Mouse (Mus musculus) adrenal gland, adult 2 months (tissue): Measurements from ENCODE around the gene Olfr1445. TPM values are rescaled to one million over a fixed set of nuclear protein-coding genes. Genes with fewer than 3 reads are reported as not detected.

Experiments used
- DNase-seq: peaks from one replicate; pipeline ENCODE4 v3.0.0; 2021
- long read RNA-seq: library from polyadenylated mRNA; stranded (forward); transcript quantifications from one replicate; pipeline ENCODE4 v2.0.0, GENCODE M21; 2021
- polyA plus RNA-seq: library from polyadenylated mRNA; depleted of rRNA; stranded (reverse); fragments of >200 nt; gene quantifications from 2 replicates; pipeline ENCODE4 v1.2.3, GENCODE M21; 2012; rRNA removed
- total RNA-seq, 2 experiments: library from RNA; stranded (reverse); gene quantifications; 2 replicates each; pipeline ENCODE4 v1.2.3; 2021

The Olfr1445 gene
- total RNA-seq (not detected), polyA plus RNA-seq (not detected in 2 replicates)
- long read RNA-seq, result 0 reads

DNA sequence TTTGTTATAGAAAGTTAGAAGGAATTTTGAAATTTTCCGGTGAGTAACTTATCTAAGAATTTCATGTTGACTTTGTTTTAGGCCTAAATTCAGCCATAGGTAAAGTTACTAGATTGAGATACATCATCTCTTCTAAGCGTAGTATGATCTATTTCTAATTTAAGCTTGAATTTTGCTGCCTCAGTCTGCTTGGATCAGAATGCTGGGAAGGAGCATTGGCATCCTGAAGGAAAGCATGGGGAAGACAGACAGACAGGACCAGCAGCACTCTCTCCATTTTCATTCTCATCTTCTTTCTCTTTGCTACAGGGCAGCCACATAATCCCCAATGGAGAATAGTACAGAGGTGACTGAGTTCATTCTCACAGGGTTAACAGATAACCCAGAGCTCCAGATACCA, at the start of gene Olfr1445:
Gene Olfr1445, plus strand, starts transcription at position 301 of the 400 bp plus-strand sequence.
- no peak for DNase-seq

DNA sequence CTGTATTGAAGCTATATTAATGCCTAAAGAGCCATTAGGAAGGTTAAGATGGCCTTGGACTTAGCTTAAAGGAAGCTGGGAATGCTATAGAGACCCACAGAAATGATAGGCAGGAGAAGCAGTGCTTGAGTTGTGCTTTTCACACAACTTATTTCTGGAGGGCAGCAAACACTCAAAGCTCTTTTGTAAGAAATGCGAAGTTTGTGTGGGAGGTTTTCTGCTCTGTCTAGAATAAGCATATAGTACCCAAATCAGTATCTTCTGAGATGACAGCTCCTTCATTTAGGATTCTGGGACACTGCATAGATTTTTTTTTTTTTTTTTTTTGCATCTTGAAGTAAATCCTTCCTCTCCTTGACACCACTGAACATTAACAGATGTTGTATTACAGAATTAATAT, 45.1 kb upstream of the Olfr1445 start:
- DNase-seq, result no peak

DNA sequence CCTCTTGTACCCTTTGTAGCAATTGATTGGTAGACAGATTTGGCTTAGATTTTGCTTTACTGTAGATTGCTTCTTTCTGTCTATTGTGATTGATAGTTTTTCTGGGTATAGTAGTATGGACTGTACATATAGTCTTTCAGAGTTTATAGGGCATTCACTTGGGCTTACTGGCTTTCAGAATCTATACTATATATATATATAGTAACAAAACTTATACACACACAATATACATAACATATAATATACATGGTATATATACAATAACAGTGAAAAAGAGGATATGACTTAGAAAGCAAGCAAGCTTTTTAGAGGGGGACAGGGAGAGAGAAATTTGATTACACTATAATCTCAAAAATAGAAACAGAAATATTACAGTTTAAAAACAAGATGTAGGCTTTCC, 37.3 kb upstream of the Olfr1445 start, which contains the start of gene Gm5244:
Gene Gm5244, plus strand, starts transcription at position 301 of the 400 bp plus-strand sequence.
- DNase-seq, result no peak

DNA sequence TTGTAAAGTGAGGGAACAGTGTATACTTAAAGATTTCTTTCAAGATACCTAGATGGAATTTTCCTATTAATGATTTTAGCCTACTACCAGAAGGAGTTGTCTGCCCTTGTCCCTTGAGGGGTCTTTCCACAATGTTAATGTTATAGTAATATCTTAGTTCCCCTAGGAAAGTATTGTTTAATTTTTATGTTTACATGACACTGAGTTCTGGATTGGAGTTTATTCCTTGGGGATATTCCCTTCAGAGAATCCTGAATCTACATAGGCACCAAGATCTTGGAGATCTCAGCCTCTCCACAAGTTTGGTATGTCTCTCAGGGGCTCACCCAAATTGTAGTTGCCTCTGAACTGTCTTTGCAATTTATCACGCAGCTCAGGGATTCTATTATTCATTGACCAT, 26.7 kb upstream of the Olfr1445 start, which contains the start of gene Olfr1444:
Gene Olfr1444, plus strand, starts transcription at position 301 of the 400 bp plus-strand sequence.
- no peak for DNase-seq

DNA sequence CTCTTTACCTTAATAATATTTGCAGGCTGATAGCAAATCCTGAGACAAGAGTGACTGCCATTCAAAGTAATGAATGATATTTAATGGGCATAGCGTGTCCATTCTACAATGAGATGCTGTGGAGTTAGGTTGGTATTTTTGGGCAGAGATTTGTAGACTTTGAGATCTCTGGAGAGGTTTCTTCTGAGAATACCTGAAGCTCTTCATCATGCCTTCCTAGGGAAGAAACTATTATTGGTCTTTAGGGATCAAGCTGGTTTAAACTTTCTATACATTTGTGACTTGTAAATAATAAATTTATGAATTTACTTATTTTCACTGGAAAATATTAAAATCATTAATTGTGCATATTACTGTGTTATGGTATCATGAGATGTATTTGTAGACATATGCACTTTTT, 9.8 kb downstream of the Olfr1445 start, which contains the start of gene Olfr1446:
Gene Olfr1446, minus strand, starts transcription at position 101 of the 400 bp plus-strand sequence.
- DNase-seq, result no peak

DNA sequence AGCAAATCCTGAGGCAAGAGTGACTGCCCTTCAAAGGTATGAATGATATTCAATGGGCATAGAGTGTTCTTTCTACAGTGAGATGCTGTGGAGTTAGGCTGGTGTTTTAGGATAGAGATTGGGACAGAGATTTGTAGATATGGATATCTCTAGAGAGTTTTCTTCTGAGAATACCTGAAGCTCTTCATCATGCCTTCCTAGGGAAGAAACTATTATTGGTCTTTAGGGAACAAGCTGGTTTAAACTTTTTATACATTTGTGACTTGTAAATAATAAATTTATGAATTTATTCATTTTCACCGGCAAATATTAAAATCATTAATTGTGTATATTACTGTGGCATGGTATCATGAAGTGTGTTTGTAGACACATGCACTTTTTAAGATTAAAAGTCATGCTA, 20.0 kb downstream of the Olfr1445 start, which contains the start of gene Olfr1447:
Gene Olfr1447, minus strand, starts transcription at position 101 of the 400 bp plus-strand sequence.
- DNase-seq, result no peak

DNA sequence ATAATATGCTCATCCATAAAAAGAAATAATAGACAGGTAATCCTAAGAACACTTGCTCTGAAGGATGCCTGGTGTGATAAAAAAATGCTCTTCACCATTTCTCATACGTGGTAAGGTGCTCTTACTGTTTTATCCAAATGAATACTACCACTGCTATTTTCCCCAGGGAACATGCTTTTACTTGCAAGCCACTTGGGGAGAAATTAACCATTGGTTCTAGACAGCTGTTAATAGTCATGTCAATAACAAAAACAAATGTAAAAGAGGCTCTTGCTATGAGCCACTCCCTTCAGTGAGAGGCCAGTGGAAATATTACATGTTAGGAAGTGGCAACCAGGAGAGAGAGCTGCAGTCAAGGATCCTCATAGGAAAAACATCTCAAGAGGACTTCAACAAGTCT, 40.7 kb downstream of the Olfr1445 start, which contains the start of gene Olfr1448:
Gene Olfr1448, minus strand, starts transcription at position 101 of the 400 bp plus-strand sequence.
- no peak for DNase-seq

DNA sequence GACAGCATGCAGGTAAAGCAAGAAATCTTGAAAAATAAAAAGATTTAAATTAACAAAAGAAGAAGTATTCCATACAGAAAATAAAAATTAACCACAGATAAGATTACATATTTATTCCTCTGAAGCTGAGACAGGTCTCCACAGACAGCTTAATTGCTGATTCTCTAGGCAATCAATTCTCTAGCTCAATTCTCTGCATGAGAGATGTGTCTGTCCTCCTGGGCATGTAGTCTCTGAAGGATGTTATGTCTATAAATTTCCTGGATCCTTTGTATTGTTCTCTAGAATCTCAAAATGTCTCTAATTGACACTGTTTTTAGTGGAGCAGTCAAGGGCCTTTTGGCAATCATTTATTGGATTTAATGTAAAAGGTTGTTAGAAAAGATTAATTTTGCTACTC, 46.9 kb downstream of the Olfr1445 start, which contains the start of gene Olfr1449:
Gene Olfr1449, plus strand, starts transcription at position 301 of the 400 bp plus-strand sequence.
- DNase-seq, result no peak

Other genes starting within 250 kb of the Olfr1445 start
- gene Olfr1442, start 213.4 kb upstream of the Olfr1445 start, total RNA-seq, result not detected
- not detected in 2 replicates for gene Olfr1442, start 213.4 kb upstream of the Olfr1445 start, polyA plus RNA-seq
- gene Olfr1443, start 205.7 kb upstream of the Olfr1445 start, total RNA-seq, result not detected
- gene Olfr1443, start 205.7 kb upstream of the Olfr1445 start, polyA plus RNA-seq, result not detected in 2 replicates
- under 1 TPM; 0.23 to 0.45 TPM for gene Keg1, start 188.1 kb upstream of the Olfr1445 start, total RNA-seq
- not detected in 2 replicates for gene Keg1, start 188.1 kb upstream of the Olfr1445 start, polyA plus RNA-seq
- 1 to 10 TPM; 2.4 to 2.6 TPM for gene Cntf, start 118.2 kb upstream of the Olfr1445 start, total RNA-seq
- gene Cntf, start 118.2 kb upstream of the Olfr1445 start, polyA plus RNA-seq, result not detected in 2 replicates
- gene Zfp91, start 87.7 kb upstream of the Olfr1445 start, total RNA-seq, result 10 to 100 TPM; 75.0 to 81.0 TPM
- gene Zfp91, start 87.7 kb upstream of the Olfr1445 start, polyA plus RNA-seq, result 11.5 and 13.2 TPM in 2 replicates
- gene Lpxn, start 87.7 kb upstream of the Olfr1445 start, total RNA-seq, result 1 to 10 TPM; 2.2 to 2.6 TPM
- gene Lpxn, start 87.7 kb upstream of the Olfr1445 start, polyA plus RNA-seq, result 1.3 and 1.9 TPM in 2 replicates
- gene Gm5244, start 37.2 kb upstream of the Olfr1445 start, total RNA-seq, result not detected
- not detected in 2 replicates for gene Gm5244, start 37.2 kb upstream of the Olfr1445 start, polyA plus RNA-seq
- gene Olfr1444, start 26.6 kb upstream of the Olfr1445 start, total RNA-seq, result not detected
- gene Olfr1444, start 26.6 kb upstream of the Olfr1445 start, polyA plus RNA-seq, result not detected in 2 replicates
- not detected for gene Olfr1446, start 9.7 kb downstream of the Olfr1445 start, total RNA-seq
- not detected in 2 replicates for gene Olfr1446, start 9.7 kb downstream of the Olfr1445 start, polyA plus RNA-seq
- not detected for gene Olfr1447, start 19.9 kb downstream of the Olfr1445 start, total RNA-seq
- gene Olfr1447, start 19.9 kb downstream of the Olfr1445 start, polyA plus RNA-seq, result not detected in 2 replicates
- gene Olfr1448, start 40.6 kb downstream of the Olfr1445 start, total RNA-seq, result not detected
- gene Olfr1448, start 40.6 kb downstream of the Olfr1445 start, polyA plus RNA-seq, result not detected in 2 replicates
- not detected for gene Olfr1449, start 47.0 kb downstream of the Olfr1445 start, total RNA-seq
- gene Olfr1449, start 47.0 kb downstream of the Olfr1445 start, polyA plus RNA-seq, result not detected in 2 replicates
- gene Olfr1450, start 66.4 kb downstream of the Olfr1445 start, total RNA-seq, result not detected
- gene Olfr1450, start 66.4 kb downstream of the Olfr1445 start, polyA plus RNA-seq, result not detected in 2 replicates
- not detected for gene Olfr1451, start 111.2 kb downstream of the Olfr1445 start, total RNA-seq
- gene Olfr1451, start 111.2 kb downstream of the Olfr1445 start, polyA plus RNA-seq, result not detected in 2 replicates
- not detected for gene Olfr1453, start 144.5 kb downstream of the Olfr1445 start, total RNA-seq
- gene Olfr1453, start 144.5 kb downstream of the Olfr1445 start, polyA plus RNA-seq, result not detected in 2 replicates
- gene Olfr1454, start 176.8 kb downstream of the Olfr1445 start, total RNA-seq, result not detected
- not detected in 2 replicates for gene Olfr1454, start 176.8 kb downstream of the Olfr1445 start, polyA plus RNA-seq
- not detected for gene Olfr1457, start 214.0 kb downstream of the Olfr1445 start, total RNA-seq
- gene Olfr1457, start 214.0 kb downstream of the Olfr1445 start, polyA plus RNA-seq, result not detected in 2 replicates
- gene Olfr1458, start 222.9 kb downstream of the Olfr1445 start, total RNA-seq, result not detected
- gene Olfr1458, start 222.9 kb downstream of the Olfr1445 start, polyA plus RNA-seq, result not detected in 2 replicates